Mouse (Mus musculus) layer of hippocampus, adult 6 months (tissue): Measurements from ENCODE around the gene Krtdap. TPM values are rescaled to one million over a fixed set of nuclear protein-coding genes. Genes with fewer than 3 reads are reported as not detected.

Experiments
- long read RNA-seq, 2 experiments: library from polyadenylated mRNA; unstranded; transcript quantifications; one replicate each; pipeline ENCODE4 v2.0.0; 2019 to 2020
- polyA plus RNA-seq: library from polyadenylated mRNA; unstranded; fragments of <200 nt; fragmentation: Nextera tagmentation; gene quantifications from 2 replicates; pipeline ENCODE4 v1.2.3, GENCODE M21; 2021

Gene Krtdap
- polyA plus RNA-seq = not detected in 2 replicates
- long read RNA-seq, experiment 1 = 0 reads
- long read RNA-seq, experiment 2 = 0 reads

GRCm38 (mm10) chr7:30787377-30788022 is at the start of gene Krtdap:
Gene Krtdap (plus strand): TSS chr7:30787896.

GRCm38 (mm10) chr7:30743617-30744016 is 44.1 kb upstream of the Krtdap start, which contains the start of gene Gapdhs:
Gene Gapdhs (minus strand): TSS chr7:30743681.

DNA sequence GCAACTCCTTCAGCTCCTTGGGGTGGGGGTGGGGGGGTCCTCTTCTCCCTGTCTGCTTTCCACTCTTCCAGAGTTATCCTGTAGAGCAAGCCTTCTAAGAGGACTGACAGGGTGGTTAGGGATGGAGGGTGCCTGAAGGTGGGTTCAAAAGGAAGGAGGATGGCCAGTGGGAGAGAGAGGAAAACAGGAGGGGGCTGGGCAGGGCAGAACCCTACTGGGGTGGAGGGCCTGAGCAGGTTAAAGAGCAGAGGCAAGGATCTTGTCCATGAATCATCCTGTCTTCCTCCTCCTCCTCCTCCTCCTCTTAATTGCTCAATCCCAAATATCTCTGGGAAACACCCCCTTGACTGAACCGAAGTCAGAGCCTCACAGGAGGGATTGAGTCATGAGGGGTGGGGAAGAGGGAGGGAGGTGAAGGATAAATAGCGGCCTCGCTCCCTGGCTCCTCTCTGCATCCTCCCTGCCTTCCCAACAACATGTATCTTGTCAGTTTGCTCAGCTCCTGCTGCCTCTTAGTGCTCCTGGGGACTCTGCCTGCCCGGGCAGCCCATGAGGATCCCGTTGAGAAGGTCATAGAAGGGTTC is 36.5 kb upstream of the Krtdap start, which contains the start of gene Sbsn:
TSS of gene Sbsn (plus strand) at position 386 of the 584 bp plus-strand sequence.

DNA sequence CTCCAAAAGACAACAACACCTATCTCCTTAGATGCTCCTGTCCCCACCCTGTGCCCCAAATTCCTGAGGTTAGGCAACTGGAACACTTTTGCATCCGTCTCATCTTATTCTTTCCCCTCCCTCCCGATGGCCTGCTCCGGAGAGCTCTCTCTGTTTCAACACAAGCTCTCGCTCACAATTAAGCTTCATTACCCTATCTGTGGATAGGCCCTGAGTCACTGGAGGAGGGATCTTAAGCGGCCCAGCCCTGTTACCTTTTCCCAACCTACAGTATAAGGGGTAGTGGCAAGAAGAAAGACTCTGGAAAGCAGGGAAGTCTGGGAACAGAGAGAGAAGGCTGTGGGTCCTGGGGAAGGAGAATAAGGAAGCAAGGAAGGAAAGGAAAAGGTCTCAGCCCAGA is 24.2 kb upstream of the Krtdap start, which contains the start of gene Dmkn:
TSS of gene Dmkn (plus strand) at position 301 of the 400 bp plus-strand sequence.

GRCm38 (mm10) chr7:30823675-30824074 is 36.0 kb downstream of the Krtdap start, which contains the start of gene Ffar2:
Gene Ffar2 (minus strand): TSS chr7:30823775.

Other genes with a start within 250 kb of the Krtdap start
- gene Hspb6, start 235.7 kb upstream of the Krtdap start, polyA plus RNA-seq = 6.1 and 6.3 TPM in 2 replicates
- 1.2 and 4.0 TPM in 2 replicates for gene Proser3, start 235.6 kb upstream of the Krtdap start, polyA plus RNA-seq
- 65.8 and 69.9 TPM in 2 replicates for gene Lin37, start 228.1 kb upstream of the Krtdap start, polyA plus RNA-seq
- gene U2af1l4, start 224.6 kb upstream of the Krtdap start, polyA plus RNA-seq = 122 and 127 TPM in 2 replicates
- 0.33 and 0.40 TPM in 2 replicates for gene Gm49396, start 224.6 kb upstream of the Krtdap start, polyA plus RNA-seq
- 190 and 201 TPM in 2 replicates for gene Psenen, start 224.3 kb upstream of the Krtdap start, polyA plus RNA-seq
- 0.46 and 0.69 TPM in 2 replicates for gene Igflr1, start 222.5 kb upstream of the Krtdap start, polyA plus RNA-seq
- gene Kmt2b, start 199.2 kb upstream of the Krtdap start, polyA plus RNA-seq = 1.4 and 3.8 TPM in 2 replicates
- gene Zbtb32, start 189.0 kb upstream of the Krtdap start, polyA plus RNA-seq = 0.23 and 0.30 TPM in 2 replicates
- not detected in 2 replicates for gene Upk1a, start 175.0 kb upstream of the Krtdap start, polyA plus RNA-seq
- 2,257 and 2,565 TPM in 2 replicates for gene Cox6b1, start 161.7 kb upstream of the Krtdap start, polyA plus RNA-seq
- gene Etv2, start 152.0 kb upstream of the Krtdap start, polyA plus RNA-seq = not detected in 2 replicates
- 136 and 146 TPM in 2 replicates for gene Rbm42, start 137.6 kb upstream of the Krtdap start, polyA plus RNA-seq
- 3.7 and 4.0 TPM in 2 replicates for gene Haus5, start 122.9 kb upstream of the Krtdap start, polyA plus RNA-seq
- gene Pmis2, start 116.3 kb upstream of the Krtdap start, polyA plus RNA-seq = not detected in 2 replicates
- gene 2200002J24Rik, start 89.0 kb upstream of the Krtdap start, polyA plus RNA-seq = not detected in 2 replicates
- gene Atp4a, start 75.7 kb upstream of the Krtdap start, polyA plus RNA-seq = 1.1 and 1.2 TPM in 2 replicates
- 194 and 230 TPM in 2 replicates for gene Tmem147, start 58.4 kb upstream of the Krtdap start, polyA plus RNA-seq
- not detected in 2 replicates for gene Gapdhs, start 44.2 kb upstream of the Krtdap start, polyA plus RNA-seq
- gene Sbsn, start 36.4 kb upstream of the Krtdap start, polyA plus RNA-seq = 3.8 and 3.9 TPM in 2 replicates
- 2.9 and 4.1 TPM in 2 replicates for gene Dmkn, start 24.1 kb upstream of the Krtdap start, polyA plus RNA-seq
- not detected in 2 replicates for gene Ffar2, start 35.9 kb downstream of the Krtdap start, polyA plus RNA-seq
- gene Ffar3, start 68.3 kb downstream of the Krtdap start, polyA plus RNA-seq = not detected in 2 replicates
- not detected in 2 replicates for gene Ffar1, start 73.7 kb downstream of the Krtdap start, polyA plus RNA-seq
- 0.04 and 0.13 TPM in 2 replicates for gene Cd22, start 92.4 kb downstream of the Krtdap start, polyA plus RNA-seq
- 78.5 and 92.5 TPM in 2 replicates for gene Mag, start 127.0 kb downstream of the Krtdap start, polyA plus RNA-seq
- not detected in 2 replicates for gene Hamp2, start 136.8 kb downstream of the Krtdap start, polyA plus RNA-seq
- gene Hamp, start 156.1 kb downstream of the Krtdap start, polyA plus RNA-seq = not detected in 2 replicates
- gene Usf2, start 168.9 kb downstream of the Krtdap start, polyA plus RNA-seq = 13.1 and 13.9 TPM in 2 replicates
- 6.0 and 7.0 TPM in 2 replicates for gene Lsr, start 185.6 kb downstream of the Krtdap start, polyA plus RNA-seq
- gene Fam187b, start 185.9 kb downstream of the Krtdap start, polyA plus RNA-seq = 0.11 and 0.83 TPM in 2 replicates